Mouse (Mus musculus): ENCODE results near the gene Pmepa1. TPM values are rescaled to one million over a fixed set of nuclear protein-coding genes. Genes with fewer than 3 reads are reported as not detected.

Gene Pmepa1
- polyA plus RNA-seq, 1 experiment from 2014 or later: 7.0 TPM

DNA sequence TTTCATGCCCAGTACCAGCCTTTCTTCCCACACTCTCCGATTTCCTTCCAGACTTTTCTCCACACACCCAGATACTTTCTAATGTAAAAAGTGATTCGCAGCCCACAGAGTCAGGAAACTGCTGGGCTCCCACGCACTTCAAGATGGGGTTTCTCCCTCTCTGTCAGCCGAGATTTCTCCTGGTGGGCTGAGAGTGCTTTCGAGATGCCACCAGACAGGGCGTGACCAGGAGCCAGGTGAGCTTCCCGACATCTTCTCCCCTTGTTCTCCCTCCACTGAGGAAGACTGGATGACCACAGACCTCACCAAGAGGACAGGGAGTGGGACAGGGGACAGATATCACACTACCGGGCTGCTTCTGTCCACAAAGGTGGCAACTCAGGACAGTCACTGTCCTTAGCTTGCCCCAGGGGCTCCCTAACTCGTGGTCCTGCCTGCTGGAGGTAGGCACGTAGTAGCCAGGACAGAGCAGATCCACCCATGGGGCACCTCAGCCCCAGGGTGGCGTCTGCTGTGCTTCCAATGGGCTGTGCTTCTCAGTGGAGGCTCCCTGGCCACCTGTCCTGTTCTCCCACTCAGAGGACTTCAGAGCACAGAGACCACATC, 91.8 kb downstream of the Pmepa1 start:
- no peak for ATAC-seq (ENCODE audit: low FRiP score, low TSS enrichment)
- no peak overlapping the region for H3K4me2 ChIP-seq (replicated peaks; ENCODE audit: low read depth)
- no peak overlapping the region for H3K9ac ChIP-seq (ENCODE audit: low read length)
- no peak overlapping the region for H3K4me3 ChIP-seq (ENCODE audit: low read depth, low read length)
- TF ChIP-seq CTCF (IDR thresholded peaks at IDR 0.05; ENCODE audit: low read depth) (no peak), EP300 (optimal IDR thresholded peaks at IDR 0.05) (no peak)
- H3K27me3 ChIP-seq (ENCODE audit: control insufficient read depth, insufficient read depth, low read length): no peaks in the 10 kb centered on the region
- DNase-seq (ENCODE audit: low spot score): no peak
- H3K36me3 ChIP-seq (ENCODE audit: control insufficient read depth, insufficient read depth, low read length): no peaks in the 10 kb centered on the region
- no peaks in the 10 kb centered on the region for H3K4me1 ChIP-seq (replicated peaks; ENCODE audit: control insufficient read depth, insufficient read depth)
- WGBS: 55% methylated on average over 11 of the region's 11 CpGs
- no peak overlapping the region for H3K27ac ChIP-seq (replicated peaks)
- no peaks in the 10 kb centered on the region for H3K9me3 ChIP-seq (ENCODE audit: control insufficient read depth, low read length)

DNA sequence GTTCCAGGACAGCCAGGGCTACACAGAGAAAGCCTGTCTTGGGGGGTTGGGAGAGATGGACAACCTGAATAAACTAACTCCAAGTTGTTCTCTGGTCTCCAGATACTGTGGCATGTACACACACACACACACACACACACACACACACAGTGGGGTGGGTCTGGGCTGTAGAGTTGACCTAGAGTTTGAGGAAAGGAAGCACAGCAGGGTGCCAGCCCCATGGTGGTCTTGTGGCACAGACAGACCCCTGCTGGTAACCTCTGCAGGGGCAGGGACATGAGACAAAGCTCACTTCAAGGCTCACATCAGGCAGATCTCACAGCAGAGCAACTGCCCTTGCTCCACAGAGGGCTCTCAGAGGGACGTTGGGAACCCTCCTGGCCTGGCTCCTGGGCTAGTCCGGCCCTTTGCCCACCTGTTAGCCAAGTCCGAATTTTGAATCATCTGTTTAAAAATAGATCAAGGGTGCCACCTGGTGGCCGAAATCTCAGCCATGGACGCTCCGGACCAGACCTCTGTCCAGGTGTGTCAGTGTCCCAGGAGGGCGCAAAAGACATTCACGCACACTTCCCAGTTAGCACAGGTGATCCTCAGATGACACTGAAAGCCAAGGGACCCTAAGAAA, 92.4 kb downstream of the Pmepa1 start:
- DNase-seq (ENCODE audit: low spot score) (peak; percentile 75), ATAC-seq (ENCODE audit: low FRiP score, low TSS enrichment) (peak; percentile 19; the same call in 1 of the 2 replicates)
- Histone ChIP-seq H3K36me3 (ENCODE audit: control insufficient read depth, insufficient read depth, low read length) (no peaks in the 10 kb centered on the region), H3K4me1 (replicated peaks; ENCODE audit: control insufficient read depth, insufficient read depth) (no peaks in the 10 kb centered on the region), H3K4me2 (replicated peaks; ENCODE audit: low read depth) (no peak overlapping the region), H3K9me3 (ENCODE audit: control insufficient read depth, low read length) (no peaks in the 10 kb centered on the region), H3K4me3 (ENCODE audit: low read depth, low read length) (no peak overlapping the region), H3K9ac (ENCODE audit: low read length) (no peak overlapping the region), H3K27me3 (ENCODE audit: control insufficient read depth, insufficient read depth, low read length) (no peaks in the 10 kb centered on the region), H3K27ac (replicated peaks) (no peak overlapping the region)
- TF ChIP-seq EP300 (optimal IDR thresholded peaks at IDR 0.05) (no peak), CTCF (IDR thresholded peaks at IDR 0.05; ENCODE audit: low read depth) (peak; percentile 83)
- WGBS: 2% methylated on average over 8 of the region's 8 CpGs

DNA sequence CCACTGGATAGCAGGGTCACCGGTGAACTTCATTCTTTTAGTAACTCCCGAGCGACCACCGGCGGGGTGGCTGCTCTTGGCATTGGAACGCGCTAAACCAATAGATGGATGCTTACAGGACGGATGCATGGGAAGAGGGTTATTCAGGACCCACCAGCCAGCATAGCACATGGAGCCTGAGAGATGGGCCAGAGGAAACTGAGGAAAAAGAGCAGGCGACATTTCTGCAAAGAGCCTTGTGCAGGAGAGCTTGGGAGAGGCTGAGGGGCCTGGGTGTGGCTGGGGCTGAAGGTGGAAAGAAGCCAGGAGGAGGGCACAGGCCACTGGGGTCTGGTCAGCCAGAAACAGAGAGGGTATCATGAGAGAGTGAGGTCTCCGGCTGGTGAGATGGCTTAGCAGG, 93.0 kb downstream of the Pmepa1 start:
- H3K27ac ChIP-seq (replicated peaks): no peak overlapping the region
- no peak for TF ChIP-seq CTCF (IDR thresholded peaks at IDR 0.05; ENCODE audit: low read depth)
- TF ChIP-seq EP300 (optimal IDR thresholded peaks at IDR 0.05): no peak
- H3K9me3 ChIP-seq (ENCODE audit: control insufficient read depth, low read length): no peaks in the 10 kb centered on the region
- DNase-seq (ENCODE audit: low spot score) (no peak), ATAC-seq (ENCODE audit: low FRiP score, low TSS enrichment) (no peak)
- 89% methylated on average over 10 of the region's 10 CpGs for WGBS
- H3K27me3 ChIP-seq (ENCODE audit: control insufficient read depth, insufficient read depth, low read length): no peaks in the 10 kb centered on the region
- no peak overlapping the region for H3K9ac ChIP-seq (ENCODE audit: low read length)
- H3K36me3 ChIP-seq (ENCODE audit: control insufficient read depth, insufficient read depth, low read length): no peaks in the 10 kb centered on the region
- H3K4me2 ChIP-seq (replicated peaks; ENCODE audit: low read depth): no peak overlapping the region
- no peaks in the 10 kb centered on the region for H3K4me1 ChIP-seq (replicated peaks; ENCODE audit: control insufficient read depth, insufficient read depth)
- H3K4me3 ChIP-seq (ENCODE audit: low read depth, low read length): no peak overlapping the region

DNA sequence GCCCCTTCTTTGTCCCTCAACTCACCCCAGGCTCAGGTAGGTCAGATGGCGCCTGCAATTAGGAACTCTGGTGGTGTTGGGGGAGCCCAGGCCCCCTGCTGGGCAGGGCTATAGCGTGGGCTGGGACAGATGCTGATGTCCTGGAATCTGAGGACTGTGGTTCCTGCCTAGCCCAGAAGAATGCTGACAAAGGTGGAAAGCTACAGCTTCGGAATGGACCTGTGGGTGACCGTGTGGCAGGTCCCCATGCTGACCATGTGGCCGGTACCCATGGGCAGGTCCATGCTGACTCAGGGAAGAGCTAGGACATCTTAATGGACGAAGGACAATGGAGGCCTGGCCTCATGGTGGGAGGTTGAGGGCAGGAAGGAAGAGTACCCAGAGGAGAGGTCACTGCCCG, 93.5 kb downstream of the Pmepa1 start:
- H3K9me3 ChIP-seq (ENCODE audit: control insufficient read depth, low read length): no peaks in the 10 kb centered on the region
- H3K27me3 ChIP-seq (ENCODE audit: control insufficient read depth, insufficient read depth, low read length): no peaks in the 10 kb centered on the region
- no peak overlapping the region for H3K4me3 ChIP-seq (ENCODE audit: low read depth, low read length)
- DNase-seq (ENCODE audit: low spot score): no peak
- H3K4me1 ChIP-seq (replicated peaks; ENCODE audit: control insufficient read depth, insufficient read depth): no peaks in the 10 kb centered on the region
- WGBS: 87% methylated on average over 7 of the region's 7 CpGs
- H3K27ac ChIP-seq (replicated peaks): no peak overlapping the region
- no peaks in the 10 kb centered on the region for H3K36me3 ChIP-seq (ENCODE audit: control insufficient read depth, insufficient read depth, low read length)
- no peak for ATAC-seq (ENCODE audit: low FRiP score, low TSS enrichment)
- no peak overlapping the region for H3K9ac ChIP-seq (ENCODE audit: low read length)
- no peak overlapping the region for H3K4me2 ChIP-seq (replicated peaks; ENCODE audit: low read depth)
- TF ChIP-seq EP300 (optimal IDR thresholded peaks at IDR 0.05) (no peak), CTCF (IDR thresholded peaks at IDR 0.05; ENCODE audit: low read depth) (no peak)

DNA sequence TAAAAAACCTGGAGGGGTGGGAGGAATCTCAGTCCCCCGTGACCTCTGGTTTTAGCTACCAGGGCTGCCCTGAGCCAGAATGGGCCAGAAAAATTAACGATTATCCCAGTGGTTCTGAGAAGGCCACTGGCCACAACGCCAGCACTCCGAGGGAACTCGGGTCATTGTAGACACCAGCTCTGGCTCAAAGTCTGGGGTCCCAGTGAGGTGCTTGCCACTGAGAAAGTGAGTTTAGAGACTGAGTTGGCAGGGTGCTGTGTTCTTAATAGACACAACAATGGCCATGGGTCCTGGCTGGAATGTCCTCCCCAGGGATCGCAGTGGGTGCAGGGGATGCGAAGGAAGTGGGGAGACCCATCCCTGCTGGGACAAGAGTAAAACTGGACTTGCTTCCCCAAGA, 94.4 kb downstream of the Pmepa1 start:
- Histone ChIP-seq H3K9ac (ENCODE audit: low read length) (no peak overlapping the region), H3K4me2 (replicated peaks; ENCODE audit: low read depth) (no peak overlapping the region), H3K27ac (replicated peaks) (no peak overlapping the region), H3K36me3 (ENCODE audit: control insufficient read depth, insufficient read depth, low read length) (no peaks in the 10 kb centered on the region), H3K4me3 (ENCODE audit: low read depth, low read length) (no peak overlapping the region), H3K4me1 (replicated peaks; ENCODE audit: control insufficient read depth, insufficient read depth) (no peaks in the 10 kb centered on the region), H3K27me3 (ENCODE audit: control insufficient read depth, insufficient read depth, low read length) (no peaks in the 10 kb centered on the region), H3K9me3 (ENCODE audit: control insufficient read depth, low read length) (no peaks in the 10 kb centered on the region)
- no peak for DNase-seq (ENCODE audit: low spot score)
- WGBS: 93% methylated on average over 7 of the region's 7 CpGs
- ATAC-seq (ENCODE audit: low FRiP score, low TSS enrichment): no peak
- TF ChIP-seq CTCF (IDR thresholded peaks at IDR 0.05; ENCODE audit: low read depth): no peak
- TF ChIP-seq EP300 (optimal IDR thresholded peaks at IDR 0.05): no peak

DNA sequence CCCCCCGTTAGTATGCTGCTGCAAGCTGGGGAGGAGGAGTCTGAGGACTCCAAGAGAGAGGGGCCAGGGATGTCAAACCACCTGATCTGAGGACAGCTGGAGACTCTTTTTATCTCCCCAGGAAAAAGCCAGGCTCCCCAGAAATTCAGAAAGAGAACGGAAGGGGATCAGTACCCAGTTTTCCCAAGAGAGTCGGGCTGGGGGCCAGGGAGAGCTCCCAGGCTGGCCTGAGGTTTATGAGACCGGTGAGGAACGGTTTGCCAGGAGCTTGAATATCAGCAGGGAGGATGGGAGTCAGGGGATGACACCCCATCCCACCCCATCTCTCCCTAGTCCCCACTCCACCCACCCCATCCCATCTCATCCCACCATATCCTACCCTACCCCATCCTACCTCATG, 94.8 kb downstream of the Pmepa1 start:
- 76% methylated on average over 4 of the region's 5 CpGs for WGBS
- no peak overlapping the region for H3K9ac ChIP-seq (ENCODE audit: low read length)
- H3K4me1 ChIP-seq (replicated peaks; ENCODE audit: control insufficient read depth, insufficient read depth): no peaks in the 10 kb centered on the region
- H3K9me3 ChIP-seq (ENCODE audit: control insufficient read depth, low read length): no peaks in the 10 kb centered on the region
- H3K4me3 ChIP-seq (ENCODE audit: low read depth, low read length): no peak overlapping the region
- TF ChIP-seq EP300 (optimal IDR thresholded peaks at IDR 0.05) (no peak), CTCF (IDR thresholded peaks at IDR 0.05; ENCODE audit: low read depth) (no peak)
- H3K36me3 ChIP-seq (ENCODE audit: control insufficient read depth, insufficient read depth, low read length): no peaks in the 10 kb centered on the region
- H3K27ac ChIP-seq (replicated peaks): no peak overlapping the region
- no peaks in the 10 kb centered on the region for H3K27me3 ChIP-seq (ENCODE audit: control insufficient read depth, insufficient read depth, low read length)
- no peak overlapping the region for H3K4me2 ChIP-seq (replicated peaks; ENCODE audit: low read depth)
- ATAC-seq (ENCODE audit: low FRiP score, low TSS enrichment): no peak
- DNase-seq (ENCODE audit: low spot score): no peak

All from stomach, postnatal 0 days (tissue).